Mouse (Mus musculus): ENCODE measurements at regions not wholly inside any gene's neighbourhood (a gene's known extent, or its start where the extent isn't known, plus 50 kb on each side); places are given as distances from the start of the nearest gene placed in this dataset.

DNA sequence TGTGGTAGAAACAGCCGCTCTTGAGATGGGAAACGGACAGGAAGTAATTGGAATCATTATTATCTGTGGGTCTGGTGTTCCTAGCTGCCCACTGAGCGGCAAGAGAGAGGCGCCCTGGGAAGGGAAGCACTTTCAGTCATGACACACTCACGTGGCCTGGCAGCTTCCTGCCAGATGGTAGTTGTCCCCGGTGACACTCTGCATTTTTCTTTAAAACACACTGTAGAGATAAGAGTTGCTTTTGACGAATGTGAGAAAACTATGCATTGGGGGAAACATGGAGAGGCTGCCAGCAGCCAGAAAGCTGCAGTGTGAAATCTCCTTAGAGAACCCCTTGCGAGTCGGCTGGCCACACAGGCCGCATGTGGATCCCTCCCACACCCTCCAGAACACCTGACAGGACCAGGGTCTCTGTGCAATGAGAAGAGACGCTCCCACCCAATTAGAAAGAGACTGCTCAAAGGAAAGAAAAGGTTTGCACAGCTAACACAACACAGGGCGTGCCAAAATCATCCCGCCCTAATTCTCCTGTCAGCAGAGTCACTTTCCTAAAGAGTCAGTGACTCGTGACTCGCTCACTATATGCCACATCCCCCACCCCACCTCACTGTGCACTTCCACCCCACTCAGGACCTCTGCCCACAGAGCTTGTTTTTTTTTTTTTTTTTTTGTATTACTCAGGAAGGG is 194.0 kb upstream of the Map3k1 start:
- Histone ChIP-seq H3K36me3 (ENCODE audit: control insufficient read depth, insufficient read depth, low read length) (no peaks in the 10 kb centered on the region), H3K4me2 (ENCODE audit: low read depth) (no peak overlapping the region), H3K4me1 (ENCODE audit: control insufficient read depth, insufficient read depth, low read length) (peaks cover 14% of the 10 kb centered on the region; the same call in 1 of the 2 replicates), H3K9me3 (ENCODE audit: control insufficient read depth, low read length) (no peaks in the 10 kb centered on the region), H3K4me3 (ENCODE audit: low read depth, low read length) (no peak overlapping the region), H3K9ac (ENCODE audit: low read length) (no peak overlapping the region), H3K27me3 (ENCODE audit: control insufficient read depth, insufficient read depth, low read length) (no peaks in the 10 kb centered on the region), H3K27ac (ENCODE audit: low read depth, low read length) (no peak overlapping the region)
- ATAC-seq (ENCODE audit: insufficient read depth, low FRiP score, low TSS enrichment) (no peak), DNase-seq (ENCODE audit: low spot score) (no peak)
- 63% methylated on average over 15 of the region's 15 CpGs for WGBS

DNA sequence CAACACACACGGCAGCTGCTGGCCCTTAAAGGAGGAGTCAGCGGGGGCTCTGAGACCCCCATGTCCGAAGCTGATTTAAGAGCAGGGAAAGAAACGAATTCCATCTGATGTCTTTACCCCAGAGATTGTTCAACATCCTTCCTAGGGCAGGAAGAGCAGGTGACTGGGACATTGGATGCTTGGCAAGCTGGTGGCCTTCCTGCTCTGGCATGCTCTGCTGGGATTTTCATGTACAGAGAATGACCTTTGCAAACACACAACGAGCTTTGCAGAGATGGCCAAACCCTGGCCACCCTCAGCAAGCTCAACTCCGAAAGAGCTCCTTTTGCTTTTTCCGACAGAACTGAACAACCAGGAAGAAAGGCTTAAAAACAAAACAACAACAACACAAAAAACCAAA is 194.7 kb upstream of the Map3k1 start:
- Histone ChIP-seq H3K4me1 (ENCODE audit: control insufficient read depth, insufficient read depth, low read length) (peaks cover 14% of the 10 kb centered on the region; the same call in 1 of the 2 replicates), H3K27ac (ENCODE audit: low read depth, low read length) (no peak overlapping the region), H3K27me3 (ENCODE audit: control insufficient read depth, insufficient read depth, low read length) (no peaks in the 10 kb centered on the region), H3K9me3 (ENCODE audit: control insufficient read depth, low read length) (no peaks in the 10 kb centered on the region), H3K36me3 (ENCODE audit: control insufficient read depth, insufficient read depth, low read length) (no peaks in the 10 kb centered on the region), H3K9ac (ENCODE audit: low read length) (no peak overlapping the region), H3K4me3 (ENCODE audit: low read depth, low read length) (no peak overlapping the region), H3K4me2 (ENCODE audit: low read depth) (no peak overlapping the region)
- WGBS: 79% methylated on average over 7 of the region's 7 CpGs
- DNase-seq (ENCODE audit: low spot score) (no peak), ATAC-seq (ENCODE audit: insufficient read depth, low FRiP score, low TSS enrichment) (no peak)

DNA sequence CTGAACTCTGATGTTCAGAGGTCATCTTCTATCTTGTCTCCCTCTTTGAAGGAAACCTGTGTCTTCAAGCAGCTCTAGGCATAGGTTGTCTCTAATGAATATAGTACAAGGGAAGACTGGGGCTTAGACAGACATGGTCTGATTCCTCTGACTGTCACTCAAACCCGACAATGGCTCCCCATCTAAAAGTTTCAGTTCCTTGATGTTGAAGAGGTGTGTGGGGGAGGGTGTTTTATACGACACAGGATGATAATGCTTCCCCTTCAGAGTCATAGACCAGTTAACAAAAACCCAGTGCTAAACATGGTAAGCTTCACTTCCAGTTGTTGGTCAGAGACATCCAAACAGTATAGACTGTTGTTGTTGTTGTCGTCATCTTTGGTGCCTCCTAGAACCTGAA is 195.3 kb upstream of the Map3k1 start:
- no peak for DNase-seq (ENCODE audit: low spot score)
- H3K27ac ChIP-seq (ENCODE audit: low read depth, low read length): no peak overlapping the region
- 94% methylated on average over 3 of the region's 3 CpGs for WGBS

DNA sequence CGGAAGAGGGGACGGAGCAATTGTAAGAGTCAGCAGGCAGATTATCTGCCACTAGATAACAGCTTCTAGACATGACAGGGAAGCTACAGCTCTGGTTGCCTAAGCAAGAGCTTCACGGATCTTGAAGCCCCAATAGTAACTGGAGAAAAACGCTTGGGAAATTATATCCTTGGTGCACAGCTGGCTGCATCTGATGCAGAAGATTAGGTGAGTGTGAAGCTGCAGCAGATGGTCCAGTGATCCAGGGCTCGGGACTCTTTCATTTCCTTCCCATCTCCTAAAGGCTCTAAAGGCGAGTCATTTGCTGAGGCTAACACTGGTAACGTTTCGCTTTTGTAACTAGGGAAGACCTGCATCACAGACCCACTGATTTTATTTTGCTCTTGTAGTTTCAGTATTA is 196.6 kb upstream of the Map3k1 start:
- Histone ChIP-seq H3K9me3 (ENCODE audit: control insufficient read depth, low read length) (no peaks in the 10 kb centered on the region), H3K4me3 (ENCODE audit: low read depth, low read length) (no peak overlapping the region), H3K4me1 (ENCODE audit: control insufficient read depth, insufficient read depth, low read length) (peaks cover 11% of the 10 kb centered on the region; the same call in 1 of the 2 replicates), H3K36me3 (ENCODE audit: control insufficient read depth, insufficient read depth, low read length) (no peaks in the 10 kb centered on the region), H3K4me2 (ENCODE audit: low read depth) (no peak overlapping the region), H3K27ac (ENCODE audit: low read depth, low read length) (no peak overlapping the region), H3K9ac (ENCODE audit: low read length) (no peak overlapping the region), H3K27me3 (ENCODE audit: control insufficient read depth, insufficient read depth, low read length) (no peaks in the 10 kb centered on the region)
- no peak for ATAC-seq (ENCODE audit: insufficient read depth, low FRiP score, low TSS enrichment)
- 84% methylated on average over 8 of the region's 8 CpGs for WGBS
- DNase-seq (ENCODE audit: low spot score): no peak

More for the DNA sequence above, 195.3 kb upstream of the Map3k1 start:
- no peak for ATAC-seq (ENCODE audit: insufficient read depth, low FRiP score, low TSS enrichment)
- Histone ChIP-seq H3K9me3 (ENCODE audit: control insufficient read depth, low read length) (no peaks in the 10 kb centered on the region), H3K4me1 (ENCODE audit: control insufficient read depth, insufficient read depth, low read length) (peaks cover 14% of the 10 kb centered on the region; the same call in 1 of the 2 replicates), H3K4me3 (ENCODE audit: low read depth, low read length) (no peak overlapping the region), H3K27me3 (ENCODE audit: control insufficient read depth, insufficient read depth, low read length) (no peaks in the 10 kb centered on the region), H3K4me2 (ENCODE audit: low read depth) (no peak overlapping the region), H3K36me3 (ENCODE audit: control insufficient read depth, insufficient read depth, low read length) (no peaks in the 10 kb centered on the region), H3K9ac (ENCODE audit: low read length) (no peak overlapping the region)

DNA sequence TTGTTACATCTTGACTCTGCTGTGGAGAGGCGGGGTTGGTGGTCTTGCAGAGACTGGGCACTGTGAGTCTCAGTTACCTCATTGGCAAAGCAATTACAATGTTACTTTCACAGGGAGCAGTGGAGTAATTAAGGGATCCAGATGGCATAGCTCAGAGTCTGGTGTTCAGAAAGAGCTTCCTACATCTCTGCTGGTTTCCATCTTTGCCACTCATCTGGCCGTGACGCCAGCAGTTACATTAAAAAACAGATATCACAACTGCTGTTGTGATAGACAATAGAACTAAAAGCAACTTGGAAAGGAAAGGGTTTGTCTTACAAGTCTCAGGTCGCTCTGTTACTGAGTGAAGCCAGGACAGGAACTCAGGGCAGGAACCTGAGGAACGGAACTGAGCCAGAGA is 200.0 kb upstream of the Map3k1 start:
- ATAC-seq (ENCODE audit: insufficient read depth, low FRiP score, low TSS enrichment) (no peak), DNase-seq (ENCODE audit: low spot score) (no peak)
- WGBS: 90% methylated on average over 5 of the region's 5 CpGs
- Histone ChIP-seq H3K4me1 (ENCODE audit: control insufficient read depth, insufficient read depth, low read length) (no peaks in the 10 kb centered on the region), H3K36me3 (ENCODE audit: control insufficient read depth, insufficient read depth, low read length) (no peaks in the 10 kb centered on the region), H3K4me3 (ENCODE audit: low read depth, low read length) (no peak overlapping the region), H3K9ac (ENCODE audit: low read length) (no peak overlapping the region), H3K27ac (ENCODE audit: low read depth, low read length) (no peak overlapping the region), H3K9me3 (ENCODE audit: control insufficient read depth, low read length) (no peaks in the 10 kb centered on the region), H3K4me2 (ENCODE audit: low read depth) (no peak overlapping the region), H3K27me3 (ENCODE audit: control insufficient read depth, insufficient read depth, low read length) (no peaks in the 10 kb centered on the region)

DNA sequence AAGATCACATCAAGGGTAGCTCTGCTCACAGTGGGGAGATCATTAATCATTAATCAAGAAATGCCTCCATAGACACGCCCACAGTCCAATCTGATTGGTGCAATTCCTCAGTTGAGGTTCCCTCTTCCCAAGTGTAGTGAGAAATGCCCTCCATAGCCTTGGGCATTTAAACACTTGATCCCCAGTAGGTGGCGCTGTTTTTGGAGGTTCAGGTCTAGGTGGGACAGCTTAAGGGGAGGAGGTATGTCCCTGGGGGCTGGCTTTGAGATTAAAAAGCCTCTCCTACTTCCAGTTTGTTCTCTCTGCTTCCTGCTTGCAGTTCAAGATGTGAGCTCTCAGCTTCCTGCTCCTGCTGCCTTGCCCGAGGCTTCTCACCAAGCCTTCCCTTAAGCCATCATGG is 200.5 kb upstream of the Map3k1 start:
- no peaks in the 10 kb centered on the region for H3K4me1 ChIP-seq (ENCODE audit: control insufficient read depth, insufficient read depth, low read length)
- no peak overlapping the region for H3K9ac ChIP-seq (ENCODE audit: low read length)
- 82% methylated on average over 3 of the region's 3 CpGs for WGBS
- H3K4me3 ChIP-seq (ENCODE audit: low read depth, low read length): no peak overlapping the region
- DNase-seq (ENCODE audit: low spot score): no peak
- H3K4me2 ChIP-seq (ENCODE audit: low read depth): no peak overlapping the region
- H3K9me3 ChIP-seq (ENCODE audit: control insufficient read depth, low read length): no peaks in the 10 kb centered on the region
- no peak overlapping the region for H3K27ac ChIP-seq (ENCODE audit: low read depth, low read length)
- no peaks in the 10 kb centered on the region for H3K36me3 ChIP-seq (ENCODE audit: control insufficient read depth, insufficient read depth, low read length)
- ATAC-seq (ENCODE audit: insufficient read depth, low FRiP score, low TSS enrichment): no peak
- H3K27me3 ChIP-seq (ENCODE audit: control insufficient read depth, insufficient read depth, low read length): no peaks in the 10 kb centered on the region

DNA sequence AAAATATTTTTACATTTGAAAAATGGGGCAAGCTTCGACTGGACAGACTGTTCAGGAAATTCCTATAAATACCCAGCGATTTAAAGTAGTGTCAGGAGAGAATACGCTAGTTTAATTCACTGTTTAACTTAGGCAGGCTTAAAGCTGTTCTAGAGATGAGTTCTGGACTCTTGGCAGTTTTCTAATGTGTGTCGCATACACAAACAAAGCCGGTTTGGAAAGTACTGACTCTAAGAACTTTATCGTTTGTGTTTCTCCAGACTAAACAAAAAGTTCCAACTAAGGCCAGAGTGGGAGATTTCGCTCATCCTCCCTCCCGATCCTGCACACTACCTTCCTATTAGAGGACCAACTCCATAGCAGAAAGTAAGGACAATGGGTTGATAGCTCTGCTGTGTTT is 201.7 kb upstream of the Map3k1 start:
- H3K4me2 ChIP-seq (ENCODE audit: low read depth): no peak overlapping the region
- no peak overlapping the region for H3K4me3 ChIP-seq (ENCODE audit: low read depth, low read length)
- H3K27ac ChIP-seq (ENCODE audit: low read depth, low read length): no peak overlapping the region
- H3K9me3 ChIP-seq (ENCODE audit: control insufficient read depth, low read length): no peaks in the 10 kb centered on the region
- H3K9ac ChIP-seq (ENCODE audit: low read length): no peak overlapping the region
- H3K4me1 ChIP-seq (ENCODE audit: control insufficient read depth, insufficient read depth, low read length): no peaks in the 10 kb centered on the region
- DNase-seq (ENCODE audit: low spot score) (no peak), ATAC-seq (ENCODE audit: insufficient read depth, low FRiP score, low TSS enrichment) (no peak)
- WGBS: 86% methylated on average over 8 of the region's 8 CpGs
- H3K27me3 ChIP-seq (ENCODE audit: control insufficient read depth, insufficient read depth, low read length): no peaks in the 10 kb centered on the region
- H3K36me3 ChIP-seq (ENCODE audit: control insufficient read depth, insufficient read depth, low read length): no peaks in the 10 kb centered on the region

DNA sequence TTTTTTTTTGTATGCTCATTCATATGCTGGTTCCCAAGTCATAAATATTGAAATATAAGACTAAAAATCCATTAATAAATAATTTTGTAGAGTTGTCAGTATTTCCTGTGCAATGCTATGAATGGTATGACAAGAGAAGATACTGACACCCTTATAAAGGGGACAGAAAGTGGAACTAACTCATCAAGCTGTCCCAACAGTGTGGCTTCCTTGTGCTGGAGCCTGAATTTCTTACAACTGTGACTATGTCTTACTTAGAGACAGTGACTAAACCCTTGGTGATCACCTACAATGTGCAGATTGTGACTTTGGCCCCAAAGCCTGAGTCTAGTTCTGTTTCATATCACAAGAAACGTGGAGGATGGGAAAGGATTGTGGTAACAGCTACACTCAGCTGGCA is 203.8 kb upstream of the Map3k1 start:
- WGBS: 67% methylated on average over 1 of the region's 1 CpGs
- no peaks in the 10 kb centered on the region for H3K36me3 ChIP-seq (ENCODE audit: control insufficient read depth, insufficient read depth, low read length)
- H3K4me1 ChIP-seq (ENCODE audit: control insufficient read depth, insufficient read depth, low read length): no peaks in the 10 kb centered on the region
- no peaks in the 10 kb centered on the region for H3K9me3 ChIP-seq (ENCODE audit: control insufficient read depth, low read length)
- no peak for ATAC-seq (ENCODE audit: insufficient read depth, low FRiP score, low TSS enrichment)
- DNase-seq (ENCODE audit: low spot score): no peak
- H3K9ac ChIP-seq (ENCODE audit: low read length): no peak overlapping the region
- no peak overlapping the region for H3K4me2 ChIP-seq (ENCODE audit: low read depth)
- H3K27ac ChIP-seq (ENCODE audit: low read depth, low read length): no peak overlapping the region
- H3K4me3 ChIP-seq (ENCODE audit: low read depth, low read length): no peak overlapping the region
- H3K27me3 ChIP-seq (ENCODE audit: control insufficient read depth, insufficient read depth, low read length): no peaks in the 10 kb centered on the region

DNA sequence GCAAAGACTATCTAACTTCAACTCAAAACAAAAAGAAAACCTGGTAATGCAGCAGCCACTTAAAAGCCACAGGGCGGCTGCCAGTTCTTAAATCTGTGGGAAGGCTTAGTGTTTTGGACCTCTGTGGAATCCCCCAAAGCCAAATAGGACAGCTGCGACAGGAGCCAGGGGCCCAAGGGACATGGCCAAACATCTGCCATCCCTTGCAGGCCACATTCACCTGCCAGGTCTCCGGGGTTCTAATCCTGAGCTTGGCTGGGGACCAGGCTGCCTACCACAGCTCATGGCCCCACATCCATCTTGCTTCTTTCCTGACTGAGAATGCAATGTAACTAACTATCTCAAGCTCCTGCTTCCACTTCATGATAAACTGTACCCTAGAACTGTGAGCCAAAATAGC is 206.3 kb upstream of the Map3k1 start:
- H3K9me3 ChIP-seq (ENCODE audit: control insufficient read depth, low read length): no peaks in the 10 kb centered on the region
- WGBS: 90% methylated on average over 3 of the region's 3 CpGs
- H3K27ac ChIP-seq (ENCODE audit: low read depth, low read length): no peak overlapping the region
- H3K36me3 ChIP-seq (ENCODE audit: control insufficient read depth, insufficient read depth, low read length): no peaks in the 10 kb centered on the region
- DNase-seq (ENCODE audit: low spot score): no peak
- no peaks in the 10 kb centered on the region for H3K27me3 ChIP-seq (ENCODE audit: control insufficient read depth, insufficient read depth, low read length)
- no peak for ATAC-seq (ENCODE audit: insufficient read depth, low FRiP score, low TSS enrichment)
- H3K9ac ChIP-seq (ENCODE audit: low read length): no peak overlapping the region
- no peaks in the 10 kb centered on the region for H3K4me1 ChIP-seq (ENCODE audit: control insufficient read depth, insufficient read depth, low read length)
- no peak overlapping the region for H3K4me3 ChIP-seq (ENCODE audit: low read depth, low read length)
- H3K4me2 ChIP-seq (ENCODE audit: low read depth): no peak overlapping the region

All from neural tube, embryonic 11.5 days (tissue).